Mouse (Mus musculus) megakaryocyte, embryonic 14.5 days (primary cell): ENCODE measurements around the gene Lrrc7.

ENCODE experiments used
- FLI1 ChIP-seq: IDR thresholded peaks from 2 replicates; pipeline ENCODE4 v1.6.1; 2012; ENCODE audit warnings: low read length, inconsistent platforms, mixed read lengths
- GATA1 ChIP-seq: IDR thresholded peaks from 3 replicates; pipeline ENCODE4 v1.6.1; 2012; ENCODE audit warnings: mixed read lengths, low read length, inconsistent platforms, borderline replicate concordance

- TF ChIP-seq GATA1 (no peak), FLI1 (no peak)
These were observed 439.1 kb downstream of the Lrrc7 start for GRCm38 (mm10) chr3:158122899-158123298.
